Mouse (Mus musculus): ENCODE measurements around the gene Epb41l4b. TPM values are rescaled to one million over a fixed set of nuclear protein-coding genes. Genes with fewer than 3 reads are reported as not detected.

The Epb41l4b gene
- total RNA-seq, 2 experiments from 2014 or later = 7.6 to 8.1 TPM

GRCm38 (mm10) chr4:57116278-57116677 is 27.0 kb downstream of the Epb41l4b start:
- DNase-seq (ENCODE audit: low spot score in 2 of 2) = no peak

- DNase-seq (ENCODE audit: low spot score in 2 of 2) = no peak
These were observed 28.3 kb downstream of the Epb41l4b start for GRCm38 (mm10) chr4:57114617-57115592.

GRCm38 (mm10) chr4:57113472-57114216 is 29.6 kb downstream of the Epb41l4b start:
- DNase-seq (ENCODE audit: low spot score in 2 of 2) = no peak

GRCm38 (mm10) chr4:57111992-57112540 is 31.2 kb downstream of the Epb41l4b start:
- DNase-seq (ENCODE audit: low spot score in 2 of 2) = no peak

- no peak for DNase-seq (ENCODE audit: low spot score in 2 of 2)
These were observed 31.8 kb downstream of the Epb41l4b start for GRCm38 (mm10) chr4:57111411-57111810.

- DNase-seq (ENCODE audit: low spot score in 2 of 2) = no peak
These were observed 33.7 kb downstream of the Epb41l4b start for GRCm38 (mm10) chr4:57109543-57109942.

GRCm38 (mm10) chr4:57105339-57105738 is 37.9 kb downstream of the Epb41l4b start:
- no peak for DNase-seq (ENCODE audit: low spot score in 2 of 2)

GRCm38 (mm10) chr4:57103830-57104229 is 39.4 kb downstream of the Epb41l4b start:
- DNase-seq (ENCODE audit: low spot score in 2 of 2) = no peak

GRCm38 (mm10) chr4:57101095-57101494 is 42.1 kb downstream of the Epb41l4b start:
- no peak for DNase-seq (ENCODE audit: low spot score in 2 of 2)

- no peak for DNase-seq (ENCODE audit: low spot score in 2 of 2)
These were observed 45.8 kb downstream of the Epb41l4b start for GRCm38 (mm10) chr4:57097411-57097810.

- no peak for DNase-seq (ENCODE audit: low spot score in 2 of 2)
These were observed 47.7 kb downstream of the Epb41l4b start for GRCm38 (mm10) chr4:57095569-57095968.

- no peak for DNase-seq (ENCODE audit: low spot score in 2 of 2)
These were observed 51.9 kb downstream of the Epb41l4b start for GRCm38 (mm10) chr4:57091363-57091762.

- DNase-seq (ENCODE audit: low spot score in 2 of 2) = no peak
These were observed 54.9 kb downstream of the Epb41l4b start for GRCm38 (mm10) chr4:57088301-57088700.

GRCm38 (mm10) chr4:57085750-57086400 is 57.4 kb downstream of the Epb41l4b start:
- no peak for DNase-seq (ENCODE audit: low spot score in 2 of 2)

GRCm38 (mm10) chr4:57083653-57084052 is 59.6 kb downstream of the Epb41l4b start:
- no peak for DNase-seq (ENCODE audit: low spot score in 2 of 2)

GRCm38 (mm10) chr4:57082775-57083428 is 60.3 kb downstream of the Epb41l4b start:
- no peak for DNase-seq (ENCODE audit: low spot score in 2 of 2)

- DNase-seq (ENCODE audit: low spot score in 2 of 2) = no peak
These were observed 61.8 kb downstream of the Epb41l4b start for GRCm38 (mm10) chr4:57081463-57081862.

- DNase-seq (ENCODE audit: low spot score in 2 of 2) = no peak
These were observed 69.4 kb downstream of the Epb41l4b start for GRCm38 (mm10) chr4:57073843-57074242.

GRCm38 (mm10) chr4:57073174-57073573 is 70.1 kb downstream of the Epb41l4b start:
- DNase-seq (ENCODE audit: low spot score in 2 of 2) = no peak

GRCm38 (mm10) chr4:57070640-57071039 is 72.6 kb downstream of the Epb41l4b start:
- no peak for DNase-seq (ENCODE audit: low spot score in 2 of 2)

GRCm38 (mm10) chr4:57068397-57068796 is 74.8 kb downstream of the Epb41l4b start:
- no peak for DNase-seq (ENCODE audit: low spot score in 2 of 2)

Measured in adrenal gland, postnatal 4 days (tissue).